ENCODE assay signal across 19 mouse cellular contexts in genomic region chr5:36844490-36844889, GRCm38 (mm10). TPM values are rescaled to one million over a fixed set of nuclear protein-coding genes. Genes with fewer than 3 reads are reported as not detected.
DNase-seq lines count a peak whose midpoint lies in the region; ATAC-seq and TF ChIP-seq lines count a peak whose summit lies in the region.
"Had no signal": no experiment of that assay in that cellular context is flagged by ENCODE, and none has a peak within 500 bp of the region (broad histone marks: within the 10 kb centered on the region; RNA-seq: fewer than 3 reads in every experiment).

No protein-coding gene starts in this region.

- H3K9ac ChIP-seq in midbrain, embryonic 13.5 days (replicated peaks): no peak overlapping the region
- no peak overlapping the region for H3K9ac ChIP-seq in hindbrain, embryonic 16.5 days (ENCODE audit: low read depth, low read length)
- H3K9ac ChIP-seq: limb, embryonic 15.5 days; liver, postnatal 0 days had no signal

- H3K4me2 ChIP-seq in midbrain, embryonic 13.5 days (replicated peaks): no peak overlapping the region
- no peak overlapping the region for H3K4me2 ChIP-seq in hindbrain, embryonic 16.5 days (ENCODE audit: low read length)
- H3K4me2 ChIP-seq: limb, embryonic 15.5 days had no signal

- H3K27ac ChIP-seq in midbrain, embryonic 13.5 days: peak overlapping the region; percentile 25; the same call in 1 of the 2 replicates
- H3K27ac ChIP-seq in midbrain, embryonic 10.5 days (replicated peaks): no peak overlapping the region
- H3K27ac ChIP-seq in hindbrain, embryonic 16.5 days (ENCODE audit: low read depth, low read length): no peak overlapping the region
- no peak overlapping the region for H3K27ac ChIP-seq in thymus, adult 2 months (ENCODE audit: control insufficient read depth, insufficient read depth, low read length)
- H3K27ac ChIP-seq: limb, embryonic 15.5 days had no signal

- H3K4me1 ChIP-seq in midbrain, embryonic 13.5 days (replicated peaks): 0 out of 2 replicates have a peak, but pooled peaks cover 7% of the 10 kb centered on the region
- H3K4me1 ChIP-seq in midbrain, embryonic 10.5 days: no peaks in the 10 kb centered on the region
- H3K4me1 ChIP-seq in hindbrain, embryonic 16.5 days (ENCODE audit: control insufficient read depth, insufficient read depth, low read depth, low read length): no peaks in the 10 kb centered on the region; the same call in 1 of the 2 replicates
- H3K4me1 ChIP-seq in thymus, adult 2 months (replicated peaks; ENCODE audit: control insufficient read depth, insufficient read depth, low read length): peaks cover 8% of the 10 kb centered on the region

- peak; percentile 11; the same call in 1 of the 2 replicates for ATAC-seq in midbrain, embryonic 13.5 days
- ATAC-seq in hindbrain, embryonic 16.5 days: peak; percentile 44
- ATAC-seq: forebrain, embryonic 16.5 days; liver, postnatal 0 days had no signal

- DNase-seq in frontal cortex, adult 2 months (ENCODE audit: extremely low spot score in 1 of 2, low spot score in 1 of 2): peak; percentile 51 to 67
- no peak for DNase-seq in frontal cortex, postnatal 14 days (ENCODE audit: low spot score in 2 of 2)
- DNase-seq in midbrain, embryonic 10.5 days (ENCODE audit: low spot score): no peak
- DNase-seq in retina, embryonic 14.5 days (ENCODE audit: low spot score): peak; percentile 52
- no peak for DNase-seq in thymus, adult 2 months
- DNase-seq in adrenal gland, adult 18-20 months (ENCODE audit: low spot score in 2 of 2): no peak
- DNase-seq: adrenal gland, postnatal 25 days; cerebellum, postnatal 10 days; kidney, adult 9 months; liver, postnatal 0 days; lung, postnatal 36 days; thymus, postnatal 25 days had no signal

- 77% methylated on average over 10 of the region's 10 CpGs for WGBS in midbrain, embryonic 13.5 days
- WGBS in midbrain, embryonic 10.5 days: 88% methylated on average over 10 of the region's 10 CpGs
- WGBS in hindbrain, embryonic 16.5 days: 57% methylated on average over 10 of the region's 10 CpGs
- 71% methylated on average over 10 of the region's 10 CpGs for WGBS in thymus, adult 2 months

- no peaks in the 10 kb centered on the region for H3K9me3 ChIP-seq in midbrain, embryonic 13.5 days
- no peaks in the 10 kb centered on the region for H3K9me3 ChIP-seq in midbrain, embryonic 10.5 days (replicated peaks)
- H3K9me3 ChIP-seq in hindbrain, embryonic 16.5 days (ENCODE audit: control insufficient read depth, low read length): no peaks in the 10 kb centered on the region
- H3K9me3 ChIP-seq: limb, embryonic 15.5 days had no signal

- no peak for TF ChIP-seq CTCF in thymus, adult 2 months (IDR thresholded peaks at IDR 0.05; ENCODE audit: borderline replicate concordance, control insufficient read depth, extremely low read depth, insufficient read depth, low read length, poor library complexity)

- H3K4me3 ChIP-seq in midbrain, embryonic 13.5 days (replicated peaks): no peak overlapping the region
- no peak overlapping the region for H3K4me3 ChIP-seq in midbrain, embryonic 10.5 days
- no peak overlapping the region for H3K4me3 ChIP-seq in hindbrain, embryonic 16.5 days (ENCODE audit: low read length)
- no peak overlapping the region for H3K4me3 ChIP-seq in thymus, adult 2 months (ENCODE audit: control insufficient read depth, insufficient read depth, low read length)
- H3K4me3 ChIP-seq: limb, embryonic 15.5 days had no signal

- no peaks in the 10 kb centered on the region for H3K36me3 ChIP-seq in midbrain, embryonic 13.5 days
- no peaks in the 10 kb centered on the region for H3K36me3 ChIP-seq in midbrain, embryonic 10.5 days
- no peaks in the 10 kb centered on the region for H3K36me3 ChIP-seq in hindbrain, embryonic 16.5 days (ENCODE audit: control insufficient read depth, insufficient read depth, low read length)
- no peaks in the 10 kb centered on the region for H3K36me3 ChIP-seq in thymus, adult 2 months (ENCODE audit: control insufficient read depth, insufficient read depth, low read length)
- H3K36me3 ChIP-seq: limb, embryonic 15.5 days had no signal

- TF ChIP-seq POLR2A in thymus, adult 2 months (IDR thresholded peaks at IDR 0.05; ENCODE audit: control insufficient read depth, extremely low read depth, insufficient read depth, low read length, poor library complexity): no peak

- no peaks in the 10 kb centered on the region for H3K27me3 ChIP-seq in midbrain, embryonic 13.5 days
- H3K27me3 ChIP-seq in midbrain, embryonic 10.5 days (ENCODE audit: low read depth, poor library complexity, severe bottlenecking): no peaks in the 10 kb centered on the region
- no peaks in the 10 kb centered on the region for H3K27me3 ChIP-seq in hindbrain, embryonic 16.5 days (replicated peaks; ENCODE audit: control insufficient read depth, insufficient read depth, low read length)
- no peaks in the 10 kb centered on the region for H3K27me3 ChIP-seq in thymus, adult 2 months (ENCODE audit: control insufficient read depth, insufficient read depth, low read length)
- H3K27me3 ChIP-seq: limb, embryonic 15.5 days had no signal

RNA-seq across cellular contexts. Expression of gene Man2b2, which starts 14.0 kb away (rescaled TPM):
- 30.3 and 30.5 TPM in 2 replicates for polyA plus RNA-seq in frontal cortex, adult 2 months (2012; rRNA removed)
- 8.2 and 10.2 TPM in 2 replicates for polyA plus RNA-seq in midbrain, embryonic 13.5 days (2015; fragmentation: Nextera tagmentation; extraction: Ambion mirVana)
- 15.4 and 16.2 TPM in 2 replicates for polyA plus RNA-seq in midbrain, embryonic 10.5 days (2016; fragmentation: Nextera tagmentation; extraction: Ambion mirVana)
- 13.8 and 15.2 TPM in 2 replicates for polyA plus RNA-seq in hindbrain, embryonic 16.5 days (2015; fragmentation: Nextera tagmentation; extraction: Ambion mirVana)
- 76.3 and 78.1 TPM in 2 replicates for polyA plus RNA-seq in thymus, adult 2 months (2012; rRNA removed)
- 10 to 100 TPM; 53.6 to 57.2 TPM for total RNA-seq in adrenal gland, adult 18-20 months (2021)

RNA-seq across cellular contexts. Expression of gene Ppp2r2c, which starts 23.8 kb away (rescaled TPM):
- polyA plus RNA-seq in frontal cortex, adult 2 months (2012; rRNA removed): 354 and 368 TPM in 2 replicates
- 11.3 and 12.2 TPM in 2 replicates for polyA plus RNA-seq in midbrain, embryonic 13.5 days (2015; fragmentation: Nextera tagmentation; extraction: Ambion mirVana)
- polyA plus RNA-seq in midbrain, embryonic 10.5 days (2016; fragmentation: Nextera tagmentation; extraction: Ambion mirVana): 0.48 and 0.83 TPM in 2 replicates
- 52.4 and 58.2 TPM in 2 replicates for polyA plus RNA-seq in hindbrain, embryonic 16.5 days (2015; fragmentation: Nextera tagmentation; extraction: Ambion mirVana)
- 0.09 and 0.16 TPM in 2 replicates for polyA plus RNA-seq in thymus, adult 2 months (2012; rRNA removed)
- total RNA-seq in adrenal gland, adult 18-20 months (2021): 1 to 10 TPM; 4.4 to 6.9 TPM
- total RNA-seq: granulocyte monocyte progenitor cell, adult 5-6 weeks; hematopoietic stem cell, adult 5-6 weeks had no signal
- polyA plus RNA-seq: heart, embryonic 14.5 days; liver, postnatal 0 days had no signal

RNA-seq across cellular contexts. Expression of gene Mrfap1, which starts 47.9 kb away (rescaled TPM):
- polyA plus RNA-seq in frontal cortex, adult 2 months (2012; rRNA removed): 343 and 355 TPM in 2 replicates
- 296 and 302 TPM in 2 replicates for polyA plus RNA-seq in midbrain, embryonic 13.5 days (2015; fragmentation: Nextera tagmentation; extraction: Ambion mirVana)
- polyA plus RNA-seq in midbrain, embryonic 10.5 days (2016; fragmentation: Nextera tagmentation; extraction: Ambion mirVana): 443 and 463 TPM in 2 replicates
- polyA plus RNA-seq in hindbrain, embryonic 16.5 days (2015; fragmentation: Nextera tagmentation; extraction: Ambion mirVana): 271 and 296 TPM in 2 replicates
- polyA plus RNA-seq in thymus, adult 2 months (2012; rRNA removed): 92.4 and 119 TPM in 2 replicates
- 100 to 1,000 TPM; 581 to 655 TPM for total RNA-seq in adrenal gland, adult 18-20 months (2021)

Comparison
In these comparisons a context has a peak if more than half of its experiments do, and no peak if none do; other contexts are left out.
1. DNase-seq: peak in frontal cortex, adult 2 months (2 of 2) and retina, embryonic 14.5 days (single experiment); none in frontal cortex, postnatal 14 days (0 of 2), midbrain, embryonic 10.5 days (single experiment), thymus, adult 2 months (single experiment) and adrenal gland, adult 18-20 months (0 of 2).